Mouse (Mus musculus) testis, postnatal 14 days (tissue): ENCODE measurements around the gene Prune2.

Experiments
- DNase-seq: peaks from one replicate; pipeline ENCODE4 v3.0.0; 2021; ENCODE audit warnings: low spot score

Prune2 gene

DNA sequence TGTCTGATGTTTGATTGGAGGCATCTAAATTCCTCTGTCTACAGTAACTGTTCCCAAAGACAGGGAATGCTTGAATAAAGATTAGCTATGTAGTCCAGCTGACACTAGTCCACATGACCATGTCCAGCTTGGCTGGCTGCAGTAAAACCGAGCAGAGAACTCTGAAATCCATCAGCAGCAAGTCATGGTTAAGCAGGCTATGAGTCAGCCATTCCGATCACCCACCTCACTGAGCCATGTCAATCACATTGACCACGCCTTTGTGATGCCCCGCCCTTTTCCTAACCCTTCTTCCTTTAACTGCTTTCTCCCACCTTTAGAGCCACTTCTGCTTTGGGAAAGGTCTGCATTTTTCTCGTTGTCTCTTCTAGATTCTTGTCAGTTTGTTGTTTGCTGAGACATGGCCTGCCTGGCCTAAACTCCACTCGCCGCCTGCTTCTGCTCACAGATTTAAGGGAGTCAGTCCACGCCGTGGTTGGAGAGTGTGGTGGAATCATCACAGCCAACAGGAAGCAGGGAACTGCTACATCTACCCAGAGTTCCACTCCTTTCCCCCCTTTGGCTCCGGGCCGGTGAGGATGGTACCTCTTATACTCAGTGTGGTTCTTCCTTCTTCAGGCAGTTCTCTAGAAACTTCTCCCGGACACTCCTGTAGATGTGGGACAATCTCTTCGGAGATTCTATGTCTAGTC, 307.9 kb downstream of the Prune2 start:
- DNase-seq, result no peak

DNA sequence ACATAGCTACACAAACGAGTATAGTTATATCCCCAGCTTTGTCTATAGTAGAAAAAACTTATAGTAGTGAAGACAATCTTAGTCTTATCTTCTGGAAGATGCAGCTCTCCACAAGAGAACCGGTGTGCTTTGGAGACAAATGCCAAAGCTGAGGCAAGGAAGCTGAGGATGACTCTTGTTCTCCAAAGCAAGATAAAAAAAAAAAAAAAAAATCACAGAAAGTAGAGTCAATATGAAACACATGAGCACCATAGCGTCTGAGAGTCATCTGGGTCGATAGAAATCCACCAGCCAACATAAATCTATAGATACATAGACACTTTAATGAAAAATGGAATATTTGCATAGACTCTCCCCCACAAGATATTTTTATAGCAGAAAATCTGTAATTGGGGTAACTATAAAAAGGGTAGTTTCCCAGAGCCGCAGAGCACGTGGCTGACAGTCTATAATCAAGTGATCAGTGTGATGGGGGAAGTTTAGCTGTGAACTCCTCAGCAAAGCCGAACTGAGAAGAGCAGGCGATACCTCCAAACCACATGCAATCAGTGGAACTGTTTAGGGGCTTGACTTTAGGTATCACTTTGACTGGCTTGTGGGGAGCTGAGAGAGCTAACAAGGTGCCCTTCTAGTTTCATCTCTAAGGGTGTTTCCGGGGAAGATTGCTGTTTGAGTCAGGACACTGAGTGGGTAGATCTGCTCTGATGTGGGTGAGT, 308.7 kb downstream of the Prune2 start:
- no peak for DNase-seq

DNA sequence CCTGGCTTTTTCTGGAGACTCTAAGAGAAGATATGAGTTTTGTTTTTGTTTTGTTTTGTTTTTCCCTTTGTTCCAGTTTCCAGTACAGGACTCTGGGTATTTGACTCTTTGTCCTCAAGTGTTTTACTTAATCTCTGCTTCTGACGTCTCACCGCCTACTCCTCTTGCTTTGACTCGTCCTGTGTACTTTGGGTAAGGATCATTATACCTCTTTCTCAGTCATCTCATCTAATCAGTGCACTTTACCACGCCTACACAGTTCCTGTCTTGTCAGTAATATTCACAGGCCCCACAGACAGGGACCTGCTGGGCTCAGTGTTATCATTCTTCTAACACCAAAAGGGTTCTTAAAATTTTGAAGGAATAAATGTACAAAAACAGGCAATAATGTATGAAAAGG, 312.8 kb downstream of the Prune2 start:
- DNase-seq, result no peak

DNA sequence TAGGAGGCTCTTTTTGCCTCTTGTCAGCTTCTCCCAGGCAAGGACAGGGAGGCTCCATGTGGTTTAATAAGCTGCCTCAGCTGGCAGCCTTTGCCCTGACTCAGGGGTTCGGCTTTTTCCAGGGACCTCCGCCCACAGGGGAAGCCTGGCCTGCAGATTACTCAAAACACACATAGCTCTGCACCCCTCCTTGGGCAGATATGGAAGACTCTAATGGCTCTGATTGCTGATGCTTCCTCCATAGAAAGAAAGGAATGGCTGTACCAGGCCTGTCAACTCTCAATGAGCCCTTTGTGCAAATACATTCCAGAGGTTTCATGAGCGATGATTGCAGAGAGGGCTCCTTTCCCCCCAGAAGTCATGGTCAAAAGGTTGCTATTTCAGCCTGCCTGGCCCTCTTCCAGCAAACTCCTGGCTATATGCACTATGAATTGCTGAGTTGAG, 315.3 kb downstream of the Prune2 start:
- no peak for DNase-seq

DNA sequence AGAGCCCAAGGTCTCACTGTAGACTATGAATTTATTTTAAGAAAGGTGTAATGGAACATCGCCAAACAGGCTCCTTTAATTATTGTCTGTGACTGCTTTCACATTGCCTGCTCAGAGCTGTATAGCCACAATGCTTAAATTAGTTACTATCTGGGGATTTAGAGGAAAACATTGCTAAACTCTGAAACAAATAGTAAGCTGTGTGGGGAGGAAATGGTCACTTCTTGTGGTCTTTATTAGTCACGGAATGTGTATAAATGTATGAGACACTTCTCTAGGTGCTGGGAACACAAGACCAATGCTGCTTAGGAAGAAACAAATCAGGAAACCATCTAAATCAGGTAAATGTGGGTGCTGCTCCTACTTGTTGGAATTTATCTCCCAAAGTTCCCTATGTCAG, 317.1 kb downstream of the Prune2 start:
- no peak for DNase-seq
